Mouse (Mus musculus) embryonic facial prominence, embryonic 15.5 days (tissue): ENCODE data around the gene Sgms2. TPM values are rescaled to one million over a fixed set of nuclear protein-coding genes. Genes with fewer than 3 reads are reported as not detected.

Experiments
- ATAC-seq: fragments of 200-750 bp; cut with Nextera tagmentation; 2 replicates; pipeline ENCODE4 v1.8.0; 2017; ENCODE audit warnings: low read depth, moderate TSS enrichment; ENCODE audit not compliant: insufficient number of reproducible peaks, low FRiP score, low TSS enrichment
- H3K27ac ChIP-seq: fragments of 300-500 bp; sonication (generic); replicated peaks from 2 replicates; pipeline ENCODE4 v1.5.1; 2015; ENCODE audit warnings: mild to moderate bottlenecking, inconsistent platforms
- H3K27me3 ChIP-seq: fragments of 300-500 bp; sonication (generic); 2 replicates; pipeline ENCODE4 v1.6.1; 2015; ENCODE audit warnings: inconsistent platforms
- H3K36me3 ChIP-seq: fragments of 300-500 bp; sonication (generic); 2 replicates; pipeline ENCODE4 v1.6.1; 2015; ENCODE audit warnings: mild to moderate bottlenecking, inconsistent platforms
- H3K4me1 ChIP-seq: fragments of 300-500 bp; sonication (generic); 2 replicates; pipeline ENCODE4 v1.6.1; 2015; ENCODE audit warnings: inconsistent platforms
- H3K4me2 ChIP-seq: fragments of 300-500 bp; sonication (generic); replicated peaks from 2 replicates; pipeline ENCODE4 v1.6.1; 2015; ENCODE audit warnings: mild to moderate bottlenecking, inconsistent platforms
- H3K4me3 ChIP-seq: fragments of 300-500 bp; sonication (generic); replicated peaks from 2 replicates; pipeline ENCODE4 v1.5.1; 2015; ENCODE audit warnings: mild to moderate bottlenecking, inconsistent platforms
- H3K9ac ChIP-seq: fragments of 300-500 bp; sonication (generic); 2 replicates; pipeline ENCODE4 v1.6.1; 2015; ENCODE audit warnings: inconsistent platforms
- H3K9me3 ChIP-seq: fragments of 300-500 bp; sonication (generic); replicated peaks from 2 replicates; pipeline ENCODE4 v1.6.1; 2016; ENCODE audit warnings: inconsistent platforms
- WGBS: fragments of 180-500 bp; shearing (Covaris S2); methylation state at CpG from one replicate; pipeline ENCODE4 v1.1.7; 2015; 5-methylcytosine and 5-hydroxymethylcytosine counted together
- polyA plus RNA-seq: library from polyadenylated mRNA; unstranded; fragments of >200 nt; fragmentation: Nextera tagmentation; extraction: Ambion mirVana; gene quantifications from 2 replicates; pipeline ENCODE4 v1.2.1, GENCODE M21; 2015

The Sgms2 gene
- polyA plus RNA-seq, 1 experiment from 2014 or later = 24.3 TPM

GRCm38 (mm10) chr3:131485388-131485787 lies 5.8 kb downstream of the Sgms2 start:
- H3K36me3 ChIP-seq = no peaks in the 10 kb centered on the region
- no peak overlapping the region for H3K27ac ChIP-seq
- no peak for ATAC-seq
- H3K4me2 ChIP-seq = no peak overlapping the region
- peaks cover 6% of the 10 kb centered on the region; the same call in 1 of the 2 replicates for H3K27me3 ChIP-seq
- WGBS = 53% methylated on average over 5 of the region's 5 CpGs
- H3K9ac ChIP-seq = no peak overlapping the region
- no peaks in the 10 kb centered on the region for H3K9me3 ChIP-seq
- peaks cover 3% of the 10 kb centered on the region; the same call in 1 of the 2 replicates for H3K4me1 ChIP-seq
- no peak overlapping the region for H3K4me3 ChIP-seq

GRCm38 (mm10) chr3:131483650-131484049 lies 7.6 kb downstream of the Sgms2 start:
- Histone ChIP-seq H3K4me2 (no peak overlapping the region), H3K4me1 (no peaks in the 10 kb centered on the region), H3K4me3 (no peak overlapping the region), H3K9ac (no peak overlapping the region), H3K36me3 (no peaks in the 10 kb centered on the region), H3K9me3 (no peaks in the 10 kb centered on the region), H3K27ac (no peak overlapping the region), H3K27me3 (no peaks in the 10 kb centered on the region)
- no peak for ATAC-seq
- 87% methylated on average over 7 of the region's 7 CpGs for WGBS

GRCm38 (mm10) chr3:131481976-131482712 lies 9.1 kb downstream of the Sgms2 start:
- Histone ChIP-seq H3K9ac (no peak overlapping the region), H3K27ac (no peak overlapping the region), H3K27me3 (no peaks in the 10 kb centered on the region), H3K4me1 (no peaks in the 10 kb centered on the region), H3K4me2 (no peak overlapping the region), H3K4me3 (no peak overlapping the region), H3K36me3 (no peaks in the 10 kb centered on the region), H3K9me3 (no peaks in the 10 kb centered on the region)
- 67% methylated on average over 17 of the region's 17 CpGs for WGBS
- ATAC-seq = no peak

GRCm38 (mm10) chr3:131480659-131481058 lies 10.6 kb downstream of the Sgms2 start:
- Histone ChIP-seq H3K4me2 (no peak overlapping the region), H3K36me3 (no peaks in the 10 kb centered on the region), H3K4me1 (no peaks in the 10 kb centered on the region), H3K27me3 (no peaks in the 10 kb centered on the region), H3K9ac (no peak overlapping the region), H3K9me3 (no peaks in the 10 kb centered on the region), H3K27ac (no peak overlapping the region), H3K4me3 (no peak overlapping the region)
- no peak for ATAC-seq
- 65% methylated on average over 3 of the region's 3 CpGs for WGBS

- Histone ChIP-seq H3K4me1 (no peaks in the 10 kb centered on the region), H3K4me3 (no peak overlapping the region), H3K27ac (no peak overlapping the region), H3K9me3 (no peaks in the 10 kb centered on the region), H3K9ac (no peak overlapping the region), H3K27me3 (no peaks in the 10 kb centered on the region), H3K36me3 (no peaks in the 10 kb centered on the region), H3K4me2 (no peak overlapping the region)
- ATAC-seq = no peak
- WGBS = 92% methylated on average over 3 of the region's 3 CpGs
These were observed 11.8 kb downstream of the Sgms2 start for GRCm38 (mm10) chr3:131479415-131479814.

GRCm38 (mm10) chr3:131476002-131476401 lies 15.2 kb downstream of the Sgms2 start:
- ATAC-seq = no peak

GRCm38 (mm10) chr3:131474526-131474925 lies 16.7 kb downstream of the Sgms2 start:
- ATAC-seq = no peak
- no peak overlapping the region for H3K4me2 ChIP-seq
- peaks cover 5% of the 10 kb centered on the region; the same call in 1 of the 2 replicates for H3K4me1 ChIP-seq
- 76% methylated on average over 13 of the region's 13 CpGs for WGBS
- H3K27ac ChIP-seq = no peak overlapping the region
- no peaks in the 10 kb centered on the region for H3K9me3 ChIP-seq
- H3K36me3 ChIP-seq = no peaks in the 10 kb centered on the region
- no peak overlapping the region for H3K4me3 ChIP-seq
- no peak overlapping the region for H3K9ac ChIP-seq
- no peaks in the 10 kb centered on the region for H3K27me3 ChIP-seq

More at GRCm38 (mm10) chr3:131476002-131476401, 15.2 kb downstream of the Sgms2 start:
- Histone ChIP-seq H3K27ac (no peak overlapping the region), H3K4me2 (no peak overlapping the region), H3K4me1 (peaks cover 5% of the 10 kb centered on the region; the same call in 1 of the 2 replicates), H3K27me3 (no peaks in the 10 kb centered on the region), H3K36me3 (no peaks in the 10 kb centered on the region), H3K9me3 (no peaks in the 10 kb centered on the region), H3K4me3 (no peak overlapping the region), H3K9ac (no peak overlapping the region)
- 92% methylated on average over 10 of the region's 10 CpGs for WGBS

GRCm38 (mm10) chr3:131473496-131473895 lies 17.7 kb downstream of the Sgms2 start:
- no peak overlapping the region for H3K4me3 ChIP-seq
- no peak overlapping the region for H3K9ac ChIP-seq
- H3K27me3 ChIP-seq = no peaks in the 10 kb centered on the region
- H3K4me2 ChIP-seq = no peak overlapping the region
- 40% methylated on average over 1 of the region's 1 CpGs for WGBS
- no peak for ATAC-seq
- no peak overlapping the region for H3K27ac ChIP-seq
- H3K36me3 ChIP-seq = no peaks in the 10 kb centered on the region
- no peaks in the 10 kb centered on the region for H3K9me3 ChIP-seq
- H3K4me1 ChIP-seq = peaks cover 5% of the 10 kb centered on the region; the same call in 1 of the 2 replicates

GRCm38 (mm10) chr3:131471836-131472235 lies 19.4 kb downstream of the Sgms2 start:
- ATAC-seq = peak; percentile 27; the same call in 1 of the 2 replicates
- WGBS = 46% methylated on average over 6 of the region's 6 CpGs
- Histone ChIP-seq H3K27ac (no peak overlapping the region), H3K27me3 (no peaks in the 10 kb centered on the region), H3K36me3 (no peaks in the 10 kb centered on the region), H3K4me2 (no peak overlapping the region), H3K4me1 (peaks cover 5% of the 10 kb centered on the region; the same call in 1 of the 2 replicates), H3K4me3 (no peak overlapping the region), H3K9me3 (no peaks in the 10 kb centered on the region), H3K9ac (no peak overlapping the region)

GRCm38 (mm10) chr3:131471435-131471834 lies 19.8 kb downstream of the Sgms2 start:
- H3K4me2 ChIP-seq = no peak overlapping the region
- H3K9ac ChIP-seq = no peak overlapping the region
- ATAC-seq = no peak
- no peaks in the 10 kb centered on the region for H3K27me3 ChIP-seq
- no peak overlapping the region for H3K27ac ChIP-seq
- H3K9me3 ChIP-seq = no peaks in the 10 kb centered on the region
- peaks cover 5% of the 10 kb centered on the region; the same call in 1 of the 2 replicates for H3K4me1 ChIP-seq
- 58% methylated on average over 11 of the region's 11 CpGs for WGBS
- H3K4me3 ChIP-seq = no peak overlapping the region
- no peaks in the 10 kb centered on the region for H3K36me3 ChIP-seq

- ATAC-seq = peak; percentile 84
- peaks cover 5% of the 10 kb centered on the region; the same call in 1 of the 2 replicates for H3K4me1 ChIP-seq
- 61% methylated on average over 9 of the region's 9 CpGs for WGBS
- no peaks in the 10 kb centered on the region for H3K27me3 ChIP-seq
- H3K36me3 ChIP-seq = no peaks in the 10 kb centered on the region
- no peak overlapping the region for H3K27ac ChIP-seq
- no peak overlapping the region for H3K4me3 ChIP-seq
- no peak overlapping the region for H3K4me2 ChIP-seq
- H3K9ac ChIP-seq = no peak overlapping the region
- no peaks in the 10 kb centered on the region for H3K9me3 ChIP-seq
These were observed 20.4 kb downstream of the Sgms2 start for GRCm38 (mm10) chr3:131470837-131471236.

- Histone ChIP-seq H3K9me3 (no peaks in the 10 kb centered on the region), H3K27ac (no peak overlapping the region), H3K4me2 (no peak overlapping the region), H3K9ac (no peak overlapping the region), H3K36me3 (no peaks in the 10 kb centered on the region), H3K27me3 (no peaks in the 10 kb centered on the region), H3K4me3 (no peak overlapping the region), H3K4me1 (peaks cover 5% of the 10 kb centered on the region; the same call in 1 of the 2 replicates)
- no peak for ATAC-seq
- WGBS = 19% methylated on average over 3 of the region's 3 CpGs
These were observed 21.6 kb downstream of the Sgms2 start for GRCm38 (mm10) chr3:131469636-131470035.
